Mouse (Mus musculus): Measurements from ENCODE around the gene Slc44a3. TPM values are rescaled to one million over a fixed set of nuclear protein-coding genes. Genes with fewer than 3 reads are reported as not detected.
A peak's percentile ranks its signal among the peaks of the same experiment; 100 is the strongest.

Slc44a3 gene
- polyA plus RNA-seq, 1 experiment from 2014 or later, result 0.75 TPM

- H3K4me1 ChIP-seq, result no peaks in the 10 kb centered on the region
- WGBS, result 76% methylated on average over 10 of the region's 10 CpGs
- H3K9ac ChIP-seq (replicated peaks), result no peak overlapping the region
- no peak for ATAC-seq (replicated peaks)
- H3K36me3 ChIP-seq, result no peaks in the 10 kb centered on the region
- H3K4me2 ChIP-seq (replicated peaks), result no peak overlapping the region
- H3K27ac ChIP-seq (replicated peaks), result no peak overlapping the region
- H3K27me3 ChIP-seq, result no peaks in the 10 kb centered on the region
- no peak overlapping the region for H3K4me3 ChIP-seq
- no peaks in the 10 kb centered on the region for H3K9me3 ChIP-seq
These were observed 10.5 kb downstream of the Slc44a3 start for GRCm38 (mm10) chr3:121521633-121522125.

GRCm38 (mm10) chr3:121521123-121521522 lies 11.1 kb downstream of the Slc44a3 start:
- ATAC-seq (replicated peaks), result no peak
- H3K4me1 ChIP-seq, result no peaks in the 10 kb centered on the region
- no peaks in the 10 kb centered on the region for H3K9me3 ChIP-seq
- WGBS, result 90% methylated on average over 3 of the region's 3 CpGs
- H3K9ac ChIP-seq (replicated peaks), result no peak overlapping the region
- H3K4me3 ChIP-seq, result no peak overlapping the region
- no peaks in the 10 kb centered on the region for H3K27me3 ChIP-seq
- no peak overlapping the region for H3K4me2 ChIP-seq (replicated peaks)
- no peaks in the 10 kb centered on the region for H3K36me3 ChIP-seq
- H3K27ac ChIP-seq (replicated peaks), result no peak overlapping the region

GRCm38 (mm10) chr3:121517030-121517429 lies 15.2 kb downstream of the Slc44a3 start:
- H3K4me2 ChIP-seq (replicated peaks), result no peak overlapping the region
- no peak for ATAC-seq (replicated peaks)
- H3K9me3 ChIP-seq, result no peaks in the 10 kb centered on the region
- no peaks in the 10 kb centered on the region for H3K27me3 ChIP-seq
- no peak overlapping the region for H3K27ac ChIP-seq (replicated peaks)
- no peaks in the 10 kb centered on the region for H3K36me3 ChIP-seq
- no peaks in the 10 kb centered on the region for H3K4me1 ChIP-seq
- WGBS, result 95% methylated on average over 8 of the region's 8 CpGs
- no peak overlapping the region for H3K4me3 ChIP-seq
- no peak overlapping the region for H3K9ac ChIP-seq (replicated peaks)

GRCm38 (mm10) chr3:121509141-121509540 lies 23.1 kb downstream of the Slc44a3 start:
- H3K4me3 ChIP-seq, result no peak overlapping the region
- H3K27ac ChIP-seq (replicated peaks), result no peak overlapping the region
- WGBS, result 78% methylated on average over 5 of the region's 5 CpGs
- H3K9ac ChIP-seq (replicated peaks), result no peak overlapping the region
- H3K27me3 ChIP-seq, result no peaks in the 10 kb centered on the region
- no peaks in the 10 kb centered on the region for H3K36me3 ChIP-seq
- no peak for ATAC-seq (replicated peaks)
- no peaks in the 10 kb centered on the region for H3K9me3 ChIP-seq
- no peak overlapping the region for H3K4me2 ChIP-seq (replicated peaks)
- H3K4me1 ChIP-seq, result no peaks in the 10 kb centered on the region

GRCm38 (mm10) chr3:121507678-121508077 lies 24.5 kb downstream of the Slc44a3 start:
- no peak for ATAC-seq (replicated peaks)
- Histone ChIP-seq H3K4me1 (no peaks in the 10 kb centered on the region), H3K27ac (replicated peaks) (no peak overlapping the region), H3K4me3 (no peak overlapping the region), H3K9me3 (no peaks in the 10 kb centered on the region), H3K4me2 (replicated peaks) (no peak overlapping the region), H3K36me3 (no peaks in the 10 kb centered on the region), H3K9ac (replicated peaks) (no peak overlapping the region), H3K27me3 (no peaks in the 10 kb centered on the region)
- WGBS, result 95% methylated on average over 14 of the region's 14 CpGs

DNA sequence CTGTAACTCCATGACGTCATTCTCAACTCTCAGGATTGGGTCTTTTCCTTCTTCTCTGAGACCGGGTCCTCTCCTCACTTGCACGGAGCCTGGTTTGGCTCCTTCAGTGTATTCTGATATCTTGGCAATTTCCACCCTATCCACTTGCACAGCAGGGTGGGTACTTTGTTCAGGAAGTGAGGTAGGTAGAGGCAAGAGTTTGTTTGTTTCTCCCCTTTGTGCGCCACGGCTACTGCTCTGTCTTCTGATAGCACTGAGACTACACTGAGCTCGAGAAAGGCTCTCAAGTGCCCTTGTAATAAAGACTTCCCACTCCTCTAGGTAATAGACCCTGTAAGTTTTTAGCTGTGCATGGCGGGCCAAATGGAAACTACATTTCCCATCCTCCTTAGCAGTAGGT lies 25.4 kb downstream of the Slc44a3 start:
- Histone ChIP-seq H3K4me2 (replicated peaks) (no peak overlapping the region), H3K9ac (replicated peaks) (no peak overlapping the region), H3K27me3 (no peaks in the 10 kb centered on the region), H3K36me3 (no peaks in the 10 kb centered on the region), H3K4me3 (no peak overlapping the region), H3K4me1 (no peaks in the 10 kb centered on the region), H3K9me3 (no peaks in the 10 kb centered on the region), H3K27ac (replicated peaks) (no peak overlapping the region)
- 89% methylated on average over 7 of the region's 7 CpGs for WGBS
- no peak for ATAC-seq (replicated peaks)

GRCm38 (mm10) chr3:121506175-121506574 lies 26.0 kb downstream of the Slc44a3 start:
- 82% methylated on average over 8 of the region's 8 CpGs for WGBS
- Histone ChIP-seq H3K4me1 (no peaks in the 10 kb centered on the region), H3K27ac (replicated peaks) (no peak overlapping the region), H3K4me2 (replicated peaks) (no peak overlapping the region), H3K9me3 (no peaks in the 10 kb centered on the region), H3K36me3 (no peaks in the 10 kb centered on the region), H3K27me3 (no peaks in the 10 kb centered on the region), H3K4me3 (no peak overlapping the region), H3K9ac (replicated peaks) (no peak overlapping the region)
- no peak for ATAC-seq (replicated peaks)

DNA sequence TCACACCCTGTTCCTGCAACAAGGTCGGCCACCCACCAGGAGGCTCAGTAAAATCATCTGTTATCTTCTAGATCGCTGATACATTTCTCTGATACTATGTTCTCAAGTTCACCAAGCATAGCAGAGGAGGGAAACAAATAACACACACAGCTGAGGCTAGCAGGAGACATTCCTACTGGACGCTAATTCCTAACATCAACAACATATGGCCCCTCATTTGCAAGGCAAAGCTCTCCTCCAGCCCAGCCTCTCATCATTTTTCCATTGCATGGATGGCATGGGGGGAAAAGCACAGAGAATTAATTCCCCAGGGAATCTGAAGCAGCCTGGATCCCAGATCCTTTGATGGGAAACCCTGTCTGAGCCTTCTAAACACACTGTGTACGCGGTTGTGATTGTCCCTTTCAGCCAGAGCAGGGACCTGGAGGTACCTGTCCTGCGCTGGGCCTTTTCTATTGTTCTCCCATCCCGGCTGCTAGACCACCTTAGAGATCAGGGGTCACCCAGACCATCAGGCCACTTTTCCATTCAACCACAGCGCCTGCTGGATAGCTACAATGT lies 27.2 kb downstream of the Slc44a3 start:
- H3K36me3 ChIP-seq, result no peaks in the 10 kb centered on the region
- H3K4me3 ChIP-seq, result no peak overlapping the region
- H3K4me2 ChIP-seq (replicated peaks), result no peak overlapping the region
- no peaks in the 10 kb centered on the region for H3K27me3 ChIP-seq
- ATAC-seq (replicated peaks), result peak; percentile 63
- no peak overlapping the region for H3K27ac ChIP-seq (replicated peaks)
- H3K9ac ChIP-seq (replicated peaks), result no peak overlapping the region
- no peaks in the 10 kb centered on the region for H3K9me3 ChIP-seq
- no peaks in the 10 kb centered on the region for H3K4me1 ChIP-seq
- 68% methylated on average over 8 of the region's 8 CpGs for WGBS

DNA sequence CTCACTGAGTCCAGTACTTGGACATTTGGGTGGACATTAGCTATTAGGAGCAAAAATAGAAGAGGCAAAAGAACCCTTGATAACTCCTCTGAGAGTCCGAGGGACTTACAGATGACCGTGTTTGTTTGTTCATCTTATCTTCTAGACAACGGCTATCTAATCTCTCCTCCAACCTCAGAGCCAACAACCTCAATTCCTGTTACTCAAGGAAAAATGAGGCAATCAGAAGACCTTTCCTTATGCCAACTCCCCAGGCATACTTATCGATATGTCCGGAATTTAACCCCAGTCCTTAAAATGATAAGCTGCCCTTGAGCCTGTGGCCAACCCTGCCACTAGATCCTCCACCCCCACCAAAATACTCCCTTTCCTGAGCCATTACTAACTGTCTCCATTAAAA lies 31.5 kb downstream of the Slc44a3 start:
- 93% methylated on average over 5 of the region's 5 CpGs for WGBS
- no peak overlapping the region for H3K27ac ChIP-seq (replicated peaks)

DNA sequence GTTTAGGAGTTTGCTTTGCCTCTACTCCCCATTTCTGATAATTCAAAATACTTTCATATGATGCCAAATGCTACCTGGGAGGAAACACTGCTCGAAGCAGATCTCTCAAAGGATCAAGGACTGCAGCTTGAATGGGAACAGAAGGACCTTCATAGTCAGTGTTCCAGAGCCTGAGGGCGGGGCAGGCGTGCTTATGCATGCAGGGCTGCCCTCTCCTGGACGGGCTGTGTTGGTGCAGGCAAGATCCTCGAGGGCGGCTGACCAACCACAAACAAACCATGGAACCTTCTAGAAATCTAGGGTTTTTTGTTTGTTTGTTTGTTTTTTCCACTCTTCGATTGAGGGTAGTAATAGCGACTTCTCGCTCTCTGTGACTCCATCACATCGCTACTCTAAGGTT lies 32.0 kb downstream of the Slc44a3 start:
- H3K9ac ChIP-seq (replicated peaks), result no peak overlapping the region
- no peak overlapping the region for H3K4me2 ChIP-seq (replicated peaks)
- no peaks in the 10 kb centered on the region for H3K9me3 ChIP-seq
- no peaks in the 10 kb centered on the region for H3K4me1 ChIP-seq
- no peaks in the 10 kb centered on the region for H3K27me3 ChIP-seq
- no peak overlapping the region for H3K4me3 ChIP-seq
- 58% methylated on average over 10 of the region's 10 CpGs for WGBS
- H3K36me3 ChIP-seq, result no peaks in the 10 kb centered on the region
- no peak for ATAC-seq (replicated peaks)
- H3K27ac ChIP-seq (replicated peaks), result no peak overlapping the region

More for the DNA sequence above, 31.5 kb downstream of the Slc44a3 start:
- Histone ChIP-seq H3K9me3 (no peaks in the 10 kb centered on the region), H3K4me3 (no peak overlapping the region), H3K27me3 (no peaks in the 10 kb centered on the region), H3K4me1 (no peaks in the 10 kb centered on the region), H3K4me2 (replicated peaks) (no peak overlapping the region), H3K9ac (replicated peaks) (no peak overlapping the region), H3K36me3 (no peaks in the 10 kb centered on the region)
- no peak for ATAC-seq (replicated peaks)

DNA sequence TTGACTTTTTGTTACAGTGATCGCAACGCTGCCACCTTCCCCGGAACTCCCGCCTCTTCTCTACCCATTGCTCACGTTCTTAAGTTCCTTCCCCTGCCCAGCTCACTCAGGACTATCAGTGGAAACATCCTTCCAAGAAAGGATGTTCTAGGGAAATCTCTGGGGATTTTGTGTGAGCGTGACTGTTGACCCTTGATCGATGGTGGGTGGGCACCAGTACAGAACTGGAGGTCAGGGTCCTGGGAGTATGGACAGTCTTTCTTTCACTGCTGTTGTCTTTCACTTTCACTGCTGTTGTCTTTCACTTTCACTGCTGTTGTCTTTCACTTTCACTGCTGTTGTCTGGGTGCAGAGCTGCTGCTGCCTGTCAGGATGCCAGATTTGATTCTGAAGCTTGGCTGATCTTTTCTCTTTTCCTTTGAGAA lies 38.2 kb downstream of the Slc44a3 start:
- Histone ChIP-seq H3K27me3 (no peaks in the 10 kb centered on the region), H3K4me2 (replicated peaks) (no peak overlapping the region), H3K36me3 (no peaks in the 10 kb centered on the region), H3K9ac (replicated peaks) (no peak overlapping the region), H3K9me3 (no peaks in the 10 kb centered on the region), H3K27ac (replicated peaks) (no peak overlapping the region), H3K4me1 (peaks cover 17% of the 10 kb centered on the region), H3K4me3 (no peak overlapping the region)
- 76% methylated on average over 7 of the region's 7 CpGs for WGBS
- ATAC-seq (replicated peaks), result no peak

- Histone ChIP-seq H3K9ac (replicated peaks) (no peak overlapping the region), H3K36me3 (no peaks in the 10 kb centered on the region), H3K27ac (replicated peaks) (no peak overlapping the region), H3K27me3 (no peaks in the 10 kb centered on the region), H3K4me2 (replicated peaks) (no peak overlapping the region), H3K4me1 (peaks cover 20% of the 10 kb centered on the region), H3K9me3 (no peaks in the 10 kb centered on the region), H3K4me3 (no peak overlapping the region)
- ATAC-seq (replicated peaks), result no peak
- 77% methylated on average over 5 of the region's 5 CpGs for WGBS
These were observed 40.2 kb downstream of the Slc44a3 start for GRCm38 (mm10) chr3:121492026-121492425.

DNA sequence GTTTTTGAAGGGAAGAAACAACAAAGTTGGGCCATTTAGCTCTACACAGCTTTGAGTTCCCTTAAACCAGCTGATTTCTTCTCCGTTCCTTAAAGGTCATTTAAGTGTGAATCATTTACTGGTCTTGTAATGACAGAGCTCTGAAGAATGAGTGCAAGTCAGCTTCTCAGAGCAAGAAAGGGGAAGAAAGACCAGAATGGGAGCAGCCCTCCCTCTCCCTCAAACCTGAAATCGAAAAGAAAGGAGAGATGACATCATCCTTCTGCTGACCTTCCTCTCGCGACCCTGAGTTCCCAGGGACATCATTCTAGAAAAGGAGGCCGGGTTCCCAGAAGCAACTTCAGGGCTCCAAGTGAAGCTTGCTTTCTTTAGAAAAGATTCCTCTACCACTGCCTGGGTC lies 41.3 kb downstream of the Slc44a3 start:
- Histone ChIP-seq H3K27ac (replicated peaks) (no peak overlapping the region), H3K4me1 (peaks cover 20% of the 10 kb centered on the region)
- 28% methylated on average over 5 of the region's 5 CpGs for WGBS

More for the DNA sequence above, 41.3 kb downstream of the Slc44a3 start:
- no peaks in the 10 kb centered on the region for H3K27me3 ChIP-seq
- no peak overlapping the region for H3K9ac ChIP-seq (replicated peaks)
- no peak overlapping the region for H3K4me2 ChIP-seq (replicated peaks)
- H3K9me3 ChIP-seq, result no peaks in the 10 kb centered on the region
- ATAC-seq (replicated peaks), result no peak
- H3K4me3 ChIP-seq, result no peak overlapping the region
- H3K36me3 ChIP-seq, result no peaks in the 10 kb centered on the region
